ENCODE assay signal across 10 mouse cellular contexts in the genomic region with DNA sequence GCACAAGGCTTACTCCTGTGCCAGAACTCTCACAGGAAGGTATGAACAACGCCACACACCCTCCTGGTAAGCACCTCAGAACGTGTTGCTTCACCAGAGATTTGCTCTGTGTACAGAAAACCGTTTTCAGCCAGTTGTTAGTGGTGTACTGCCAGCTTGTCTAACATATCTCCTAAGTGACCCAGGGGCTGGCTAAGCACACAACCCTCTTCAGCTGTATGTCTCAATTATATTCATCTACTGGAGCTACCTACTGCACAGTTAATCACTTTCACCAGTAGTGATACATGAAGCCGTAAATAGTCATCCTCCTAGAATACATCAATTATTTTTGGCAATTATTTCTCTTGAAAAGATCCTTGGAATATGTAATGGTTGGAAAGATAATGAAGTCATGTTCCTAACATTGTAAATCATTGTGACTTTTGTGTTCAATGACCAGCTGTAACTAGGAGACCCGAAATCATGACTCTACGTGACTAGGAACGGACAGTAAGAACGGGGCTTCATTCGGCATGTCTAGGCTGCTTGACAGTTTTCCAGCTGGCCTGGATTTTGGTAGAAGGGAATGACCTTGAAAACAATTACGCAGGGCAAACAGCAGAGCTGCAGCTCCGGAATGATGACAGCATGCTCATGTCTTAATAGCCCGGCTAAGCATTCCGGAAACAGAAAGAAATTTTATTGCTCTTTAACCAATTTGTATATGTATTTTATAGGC.
DNase-seq lines count a peak whose midpoint lies in the region; ATAC-seq and TF ChIP-seq lines count a peak whose summit lies in the region.
"Had no signal": no experiment of that assay in that cellular context is flagged by ENCODE, and none has a peak within 500 bp of the region (broad histone marks: within the 10 kb centered on the region; RNA-seq: fewer than 3 reads in every experiment).

No protein-coding gene starts in this region.

- H3K9me3 ChIP-seq in lung, embryonic 15.5 days = no peaks in the 10 kb centered on the region
- H3K9me3 ChIP-seq in heart, embryonic 15.5 days (replicated peaks) = no peaks in the 10 kb centered on the region

- H3K4me2 ChIP-seq in lung, embryonic 15.5 days = no peak overlapping the region
- peak overlapping the region; percentile 11; the same call in 1 of the 2 replicates for H3K4me2 ChIP-seq in heart, embryonic 15.5 days

- 0 out of 2 replicates have a peak, but pooled peaks cover 9% of the 10 kb centered on the region for H3K4me1 ChIP-seq in lung, embryonic 15.5 days
- H3K4me1 ChIP-seq in lung, adult 2 months (ENCODE audit: control insufficient read depth, insufficient read depth, low read length) = no peaks in the 10 kb centered on the region
- H3K4me1 ChIP-seq in heart, embryonic 15.5 days (replicated peaks) = peaks cover 28% of the 10 kb centered on the region

- H3K27ac ChIP-seq in lung, embryonic 15.5 days = peak overlapping the region; percentile 63
- peak overlapping the region; percentile 87 for H3K27ac ChIP-seq in heart, embryonic 15.5 days
- H3K27ac ChIP-seq: macrophage had no signal

- WGBS in lung, embryonic 15.5 days = 57% methylated on average over 13 of the region's 13 CpGs
- 80% methylated on average over 13 of the region's 13 CpGs for WGBS in lung, adult 2 months
- 44% methylated on average over 13 of the region's 13 CpGs for WGBS in heart, embryonic 15.5 days

- no peaks in the 10 kb centered on the region for H3K36me3 ChIP-seq in lung, embryonic 15.5 days
- no peaks in the 10 kb centered on the region for H3K36me3 ChIP-seq in heart, embryonic 15.5 days

- H3K27me3 ChIP-seq in lung, embryonic 15.5 days = no peaks in the 10 kb centered on the region
- no peaks in the 10 kb centered on the region for H3K27me3 ChIP-seq in heart, embryonic 15.5 days

- no peak for TF ChIP-seq POLR2A in lung, adult 2 months (IDR thresholded peaks at IDR 0.05; ENCODE audit: borderline replicate concordance, extremely low read depth, low read depth, low read length)
- no peak for TF ChIP-seq POLR2A in brain, embryonic 14.5 days (IDR thresholded peaks at IDR 0.05; ENCODE audit: borderline replicate concordance, extremely low read depth, insufficient read depth, insufficient read length, poor library complexity, severe bottlenecking)

- H3K9ac ChIP-seq in lung, embryonic 15.5 days = no peak overlapping the region
- H3K9ac ChIP-seq in heart, embryonic 15.5 days = no peak overlapping the region

- TF ChIP-seq CTCF in lung, adult 2 months (IDR thresholded peaks at IDR 0.05; ENCODE audit: insufficient read depth, low read length) = no peak
- TF ChIP-seq CTCF in brain, embryonic 14.5 days (IDR thresholded peaks at IDR 0.05; ENCODE audit: borderline replicate concordance, extremely low read depth, insufficient read depth, insufficient read length) = no peak

- no peak for DNase-seq in lung, adult 2 months
- peak; percentile 37 for DNase-seq in brain, embryonic 14.5 days (ENCODE audit: low read depth)
- peak; percentile 12 for DNase-seq in mesoderm, embryonic 11.5 days (ENCODE audit: low read depth, low spot score)
- DNase-seq in thymus, postnatal 14 days = no peak
- no peak for DNase-seq in layer of hippocampus, adult 8-10 months (ENCODE audit: low spot score in 2 of 2)
- DNase-seq: cerebellum, adult 2 months; spleen, adult 18-20 months had no signal

- H3K4me3 ChIP-seq in lung, embryonic 15.5 days = no peak overlapping the region
- H3K4me3 ChIP-seq in lung, adult 2 months (replicated peaks; ENCODE audit: extremely low read depth, low read depth, low read length) = no peak overlapping the region
- no peak overlapping the region for H3K4me3 ChIP-seq in heart, embryonic 15.5 days

- ATAC-seq in lung, embryonic 15.5 days (ENCODE audit: borderline replicate concordance, extremely low read depth, low FRiP score, low TSS enrichment) = peak; percentile 85; the same call in 1 of the 2 replicates
- peak; percentile 75 for ATAC-seq in heart, embryonic 15.5 days (replicated peaks; ENCODE audit: insufficient number of reproducible peaks, insufficient read depth, low FRiP score, low read depth)

Comparison
In these comparisons a context has a peak if more than half of its experiments do, and no peak if none do; other contexts are left out.
1. DNase-seq: peak in brain, embryonic 14.5 days (single experiment) and mesoderm, embryonic 11.5 days (single experiment); none in lung, adult 2 months (single experiment), thymus, postnatal 14 days (single experiment) and layer of hippocampus, adult 8-10 months (0 of 2).